Mouse (Mus musculus): ENCODE measurements around the gene Ms4a6c.
"Not testable (repeated sequence)": the region's sequence is repeated elsewhere in the genome, so short reads cannot be mapped to it uniquely, and the experiment has no call there.

Ms4a6c gene

GRCm38 (mm10) chr19:11501326-11501725 lies 32.2 kb downstream of the Ms4a6c start:
- DNase-seq (ENCODE audit: low read depth, low spot score): no peak

- no peak for DNase-seq (ENCODE audit: low read depth, low spot score)
Measured at GRCm38 (mm10) chr19:11504857-11505256, 35.7 kb downstream of the Ms4a6c start.

GRCm38 (mm10) chr19:11513458-11513857 lies 44.3 kb downstream of the Ms4a6c start:
- no peak for DNase-seq (ENCODE audit: low read depth, low spot score)

GRCm38 (mm10) chr19:11516246-11516645 lies 47.1 kb downstream of the Ms4a6c start, which contains the start of gene Ms4a6b:
Gene Ms4a6b (plus strand): TSS chr19:11516512.
- DNase-seq (ENCODE audit: low read depth, low spot score): no peak

GRCm38 (mm10) chr19:11516845-11517244 lies 47.7 kb downstream of the Ms4a6c start:
- no peak for DNase-seq (ENCODE audit: low read depth, low spot score)

- DNase-seq (ENCODE audit: low read depth, low spot score): not testable (repeated sequence)
Measured at GRCm38 (mm10) chr19:11517373-11517772, 48.2 kb downstream of the Ms4a6c start.

- not testable (repeated sequence) for DNase-seq (ENCODE audit: low read depth, low spot score)
Measured at GRCm38 (mm10) chr19:11518356-11518755, 49.2 kb downstream of the Ms4a6c start.

GRCm38 (mm10) chr19:11520146-11520545 lies 51.0 kb downstream of the Ms4a6c start:
- no peak for DNase-seq (ENCODE audit: low read depth, low spot score)

All from ZHBTc4 (cell line).